Mouse (Mus musculus) cerebellum, adult 9-10 months (tissue): Measurements from ENCODE around the gene Nectin1.

ENCODE experiments used
- DNase-seq: peaks from one replicate; pipeline ENCODE4 v3.0.0; 2022

Gene Nectin1

GRCm38 (mm10) chr9:43768779-43769178 is 25.0 kb downstream of the Nectin1 start:
- DNase-seq = no peak

DNA sequence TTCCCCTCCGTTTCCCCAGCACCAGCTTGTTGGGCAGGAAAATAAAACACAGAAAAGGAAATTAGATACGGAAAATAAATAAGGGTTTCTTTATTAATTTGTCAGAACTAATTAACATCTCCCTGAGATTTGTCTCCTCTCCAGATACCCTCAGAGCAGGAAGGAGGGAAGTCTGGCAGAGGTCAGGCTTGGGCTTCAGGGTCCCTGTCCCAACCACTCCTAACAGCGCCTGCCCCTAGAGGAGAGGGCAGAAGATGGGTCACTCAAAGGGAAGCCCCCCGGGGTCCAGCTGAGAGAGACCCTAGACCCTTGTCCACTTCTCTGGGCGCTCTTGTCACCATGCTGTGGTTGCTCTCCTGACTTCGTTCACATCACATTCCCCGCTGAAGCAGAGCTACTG is 25.4 kb downstream of the Nectin1 start:
- no peak for DNase-seq

DNA sequence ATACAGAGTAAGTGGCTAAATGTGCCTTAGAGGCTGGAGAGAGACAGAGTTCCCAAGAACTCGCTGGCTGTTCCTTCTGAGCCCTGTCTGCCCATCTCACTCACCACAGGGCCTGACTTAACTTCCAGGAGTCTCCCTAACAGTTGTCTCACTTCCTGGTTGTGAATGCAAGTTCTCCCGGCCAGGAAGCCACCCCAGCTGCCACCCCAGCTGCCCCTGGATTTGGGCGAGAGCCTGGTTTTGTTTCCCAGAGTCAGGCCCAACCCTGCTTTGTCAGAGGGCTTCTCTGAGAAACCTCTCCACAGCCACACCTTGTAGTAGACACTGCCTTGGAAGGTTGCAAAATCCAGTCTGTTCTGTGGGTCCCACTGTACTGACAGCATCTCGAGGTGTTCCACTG is 26.2 kb downstream of the Nectin1 start:
- DNase-seq = no peak

DNA sequence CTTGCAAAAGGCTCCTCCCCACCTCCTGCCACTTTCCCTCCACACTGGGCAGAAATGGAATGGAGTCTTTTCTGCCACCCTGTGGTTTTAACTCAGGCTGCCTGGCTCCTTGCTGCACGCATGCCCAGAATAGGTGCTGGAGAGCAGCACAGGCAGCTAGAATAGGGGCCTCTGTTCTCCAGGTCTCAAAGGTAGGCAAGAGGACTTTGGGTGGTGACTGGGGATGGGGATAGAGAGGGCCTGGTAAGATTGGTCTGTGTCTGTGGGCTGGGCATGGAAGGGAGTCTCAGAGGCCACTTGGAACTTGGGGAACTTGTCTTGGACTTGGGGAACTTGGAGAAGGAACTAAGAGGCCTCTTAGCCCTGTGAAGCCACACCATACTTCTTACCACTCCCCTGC is 27.3 kb downstream of the Nectin1 start:
- DNase-seq = no peak

DNA sequence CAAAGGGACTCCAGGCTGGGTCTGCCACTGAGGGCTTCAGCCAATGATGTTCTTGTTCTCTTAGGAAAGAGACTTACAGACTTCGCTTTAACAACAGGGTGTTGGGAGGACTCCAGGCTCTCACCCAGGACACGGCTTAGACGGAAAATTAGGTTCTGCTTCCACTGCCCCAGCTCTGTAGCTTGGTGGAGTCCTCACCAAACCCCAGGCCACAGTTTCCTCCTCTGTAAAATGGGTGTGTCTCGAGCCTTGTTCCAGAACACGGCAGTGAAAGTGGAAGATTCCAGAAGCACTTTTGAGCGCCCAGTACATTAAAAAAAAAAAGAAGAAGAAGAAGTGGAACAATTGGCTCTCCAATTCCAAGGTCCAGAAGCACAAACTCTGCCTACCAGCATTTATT is 28.7 kb downstream of the Nectin1 start:
- no peak for DNase-seq

- no peak for DNase-seq
Measured at GRCm38 (mm10) chr9:43773521-43773920, 29.7 kb downstream of the Nectin1 start.

GRCm38 (mm10) chr9:43774427-43774826 is 30.6 kb downstream of the Nectin1 start:
- no peak for DNase-seq

- no peak for DNase-seq
Measured at GRCm38 (mm10) chr9:43776231-43776630, 32.4 kb downstream of the Nectin1 start.

DNA sequence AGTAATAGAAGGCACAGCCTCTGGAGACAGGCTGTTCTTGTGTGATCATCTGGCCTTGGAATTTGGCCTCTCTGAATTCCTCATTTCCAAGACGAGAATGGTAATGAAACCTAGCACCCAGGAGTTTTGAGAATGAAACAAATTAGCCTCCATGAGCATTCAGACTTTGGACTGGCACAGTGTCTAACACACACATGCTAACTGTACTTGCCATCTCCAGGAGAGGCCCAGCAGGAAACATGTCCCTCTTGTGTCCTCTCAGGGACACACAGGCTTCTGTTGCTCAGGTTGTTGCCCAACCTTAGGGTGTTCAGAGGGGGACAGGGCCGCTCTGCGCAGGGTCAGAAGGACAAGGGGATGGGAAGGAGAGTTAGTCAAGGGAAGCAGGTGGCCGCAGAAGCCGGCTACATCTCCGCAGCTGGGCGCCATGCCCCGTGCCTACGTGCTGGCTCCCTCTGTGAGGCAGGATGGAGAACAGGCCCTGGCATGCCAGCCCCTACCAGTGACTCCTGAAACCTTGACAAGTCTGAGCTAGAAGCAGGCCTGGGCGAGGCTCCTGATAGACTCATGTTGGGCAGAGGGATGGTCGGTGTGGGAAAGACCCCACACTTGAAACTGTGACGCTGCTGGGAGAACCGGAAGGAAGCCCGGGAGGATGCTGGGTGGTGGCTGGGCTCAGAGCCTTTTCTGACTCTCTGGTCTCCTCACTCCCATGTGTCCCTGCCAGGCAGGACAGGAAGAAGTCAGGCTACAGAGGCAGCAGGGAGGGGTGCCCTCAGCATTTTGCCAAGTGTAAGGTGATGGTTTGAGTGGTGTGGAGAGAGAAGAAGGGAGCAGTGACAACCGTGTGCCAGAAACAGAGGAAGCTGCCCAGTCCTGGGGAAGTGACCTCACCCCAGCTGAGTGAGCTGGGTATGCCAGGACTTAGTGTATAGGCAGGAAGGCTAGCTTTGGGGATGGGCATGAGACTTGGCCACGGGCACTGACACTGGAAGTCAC is 33.9 kb downstream of the Nectin1 start:
- peak; percentile 58 for DNase-seq

- no peak for DNase-seq
Measured at GRCm38 (mm10) chr9:43780883-43781282, 37.1 kb downstream of the Nectin1 start.

- no peak for DNase-seq
Measured at GRCm38 (mm10) chr9:43782401-43782800, 38.6 kb downstream of the Nectin1 start.

- no peak for DNase-seq
Measured at GRCm38 (mm10) chr9:43783959-43784358, 40.2 kb downstream of the Nectin1 start.

GRCm38 (mm10) chr9:43784841-43785240 is 41.1 kb downstream of the Nectin1 start:
- DNase-seq = no peak

DNA sequence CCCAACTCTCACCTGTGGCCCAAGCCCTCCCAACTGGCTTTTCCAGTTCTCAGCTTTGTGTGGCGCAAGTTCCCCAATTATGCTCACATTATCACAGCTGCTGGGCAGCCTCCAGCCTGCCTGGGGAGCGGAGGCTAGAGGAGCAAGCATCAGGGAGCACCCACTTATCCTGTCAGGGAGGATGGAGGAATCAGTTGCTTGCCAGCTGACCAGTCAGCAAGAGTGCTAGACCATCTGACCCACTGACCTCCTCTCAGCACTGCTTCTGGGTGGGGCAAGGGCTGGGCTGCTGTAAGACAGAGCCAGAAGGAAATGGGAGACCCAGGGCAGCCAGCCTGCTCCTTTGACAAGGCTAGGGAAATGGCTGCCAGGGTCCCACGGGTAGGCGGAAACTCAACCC is 43.8 kb downstream of the Nectin1 start:
- DNase-seq = no peak

GRCm38 (mm10) chr9:43792681-43793080 is 48.9 kb downstream of the Nectin1 start:
- DNase-seq = no peak

GRCm38 (mm10) chr9:43793411-43793810 is 49.6 kb downstream of the Nectin1 start:
- no peak for DNase-seq

DNA sequence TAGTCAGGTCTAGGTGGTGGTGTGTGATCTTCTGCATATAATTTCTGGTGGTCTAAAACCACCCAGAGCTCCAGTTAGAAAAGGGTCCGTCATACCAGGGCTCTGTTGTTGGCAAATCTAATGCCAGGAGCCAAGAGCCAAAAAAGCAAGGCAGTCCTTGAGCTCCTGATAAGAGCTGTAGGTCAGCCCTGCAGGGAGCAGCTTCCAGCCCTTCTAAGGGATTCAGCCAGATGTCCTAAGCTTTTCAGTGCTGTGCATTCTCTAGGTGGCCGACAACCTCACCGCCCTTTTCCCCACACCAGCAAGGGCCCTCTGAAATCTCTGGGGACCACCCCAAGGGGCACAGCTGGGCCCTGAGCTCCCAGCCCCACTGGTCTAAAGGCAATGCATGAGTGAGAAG is 52.2 kb downstream of the Nectin1 start:
- no peak for DNase-seq

GRCm38 (mm10) chr9:43796841-43797740 is 53.3 kb downstream of the Nectin1 start:
- DNase-seq = no peak

DNA sequence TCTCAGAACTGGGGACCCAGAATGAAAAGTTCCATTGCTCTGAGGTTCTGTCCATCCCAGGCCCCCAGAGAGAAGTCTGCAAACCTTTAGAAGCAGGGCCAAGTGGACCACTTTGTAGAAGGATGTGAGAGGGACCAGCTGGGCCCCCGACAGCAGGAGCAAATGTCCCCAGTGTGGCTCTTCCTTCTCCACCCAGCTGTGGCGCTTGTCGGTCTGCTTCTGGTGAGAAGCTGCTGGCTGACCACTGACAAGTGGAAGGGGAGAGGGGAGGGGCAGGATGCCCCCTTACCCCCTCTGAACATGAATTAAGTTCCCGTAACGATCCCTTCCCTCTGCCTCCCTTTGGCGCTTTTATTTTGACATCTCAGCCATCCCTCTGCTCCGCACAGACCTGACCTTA is 54.0 kb downstream of the Nectin1 start:
- DNase-seq = no peak

DNA sequence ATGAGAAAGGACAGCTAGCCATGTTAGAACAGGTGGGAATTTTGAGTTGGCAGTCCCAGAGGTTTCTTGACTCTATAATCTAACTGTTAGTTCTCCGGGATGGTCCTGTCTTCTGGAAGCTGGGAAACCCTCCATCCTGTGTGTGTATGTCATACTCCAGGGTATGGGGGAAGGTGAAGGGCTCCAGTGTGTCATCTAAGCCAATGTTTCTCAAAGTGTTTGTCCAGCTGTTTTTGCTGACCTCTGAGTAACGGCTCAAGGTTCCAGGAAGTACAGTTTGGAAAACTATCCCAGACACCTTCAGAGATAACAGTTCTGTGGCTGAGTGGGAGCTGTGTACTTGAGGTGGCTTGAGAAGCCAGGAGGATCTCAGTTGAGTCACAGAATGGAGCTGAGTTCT is 56.7 kb downstream of the Nectin1 start:
- DNase-seq = no peak

DNA sequence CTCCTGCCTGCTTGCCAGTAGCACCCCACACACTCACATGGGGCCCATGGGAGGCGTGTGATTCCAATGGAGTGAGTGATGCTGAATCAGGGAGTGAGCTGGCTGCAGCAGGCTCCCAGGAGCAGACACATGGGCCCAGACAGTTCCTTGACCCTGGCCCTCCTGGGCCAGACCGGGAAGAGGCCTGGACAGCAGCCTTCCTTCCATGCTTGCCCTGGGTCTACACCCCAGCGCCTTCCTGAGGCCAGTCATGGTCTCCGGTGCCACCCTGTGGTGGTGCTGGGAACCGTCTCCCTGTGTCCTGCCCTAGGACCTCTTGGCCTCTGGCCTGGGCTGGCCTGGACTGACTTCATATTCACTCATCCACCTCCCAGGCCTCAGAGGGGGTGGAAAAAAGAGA is 58.1 kb downstream of the Nectin1 start:
- DNase-seq = peak; percentile 76

DNA sequence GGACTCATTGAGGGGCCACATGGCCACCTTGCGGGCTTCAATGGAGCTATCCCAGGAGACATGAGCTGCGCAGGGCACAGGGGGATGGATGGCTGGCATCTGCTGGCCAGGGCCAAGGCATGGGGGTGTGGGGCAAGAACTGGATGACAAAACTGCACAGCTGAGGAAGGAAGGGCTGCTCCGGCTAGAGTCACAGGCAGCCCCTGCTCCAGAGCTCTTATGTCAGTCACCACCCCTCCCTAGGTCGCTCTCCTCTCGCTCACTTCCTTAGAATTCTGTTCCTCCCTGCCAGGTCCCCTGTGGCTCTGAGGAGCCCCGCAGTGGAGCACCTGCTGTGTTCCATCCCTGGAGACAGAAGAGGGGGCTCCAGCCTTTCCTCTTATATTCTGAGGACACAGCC is 63.8 kb downstream of the Nectin1 start:
- DNase-seq = no peak

GRCm38 (mm10) chr9:43808099-43808498 is 64.3 kb downstream of the Nectin1 start:
- no peak for DNase-seq

DNA sequence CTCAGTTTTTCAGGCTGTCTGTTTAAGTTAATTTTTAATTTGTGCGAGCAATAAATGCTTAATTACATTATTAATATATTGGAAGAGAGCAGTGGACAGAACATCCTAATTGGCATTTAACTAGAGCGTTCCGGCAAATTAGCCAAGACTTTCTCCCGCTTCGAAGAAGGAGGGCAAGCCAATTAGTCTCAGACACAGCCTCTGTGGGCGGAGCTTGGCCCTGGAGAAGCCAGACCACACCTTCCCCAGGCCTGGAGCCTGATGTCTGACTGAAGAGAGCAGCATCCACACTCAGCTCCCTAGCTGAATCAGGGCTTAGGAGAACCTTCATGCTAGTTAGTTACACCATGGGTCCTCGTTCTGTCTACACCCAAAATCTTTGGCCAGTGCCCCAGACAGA is 64.8 kb downstream of the Nectin1 start:
- no peak for DNase-seq
